Mouse (Mus musculus) lung, postnatal 0 days (tissue): ENCODE measurements around the gene 4933403O08Rik. TPM values are rescaled to one million over a fixed set of nuclear protein-coding genes. Genes with fewer than 3 reads are reported as not detected.

ENCODE experiments used
- ATAC-seq: fragments of 200-750 bp; cut with Nextera tagmentation; 2 replicates; pipeline ENCODE4 v1.8.0; 2017; ENCODE audit warnings: moderate library complexity
- DNase-seq: peaks from one replicate; pipeline ENCODE4 v3.0.0-alpha.2; 2016; ENCODE audit warnings: low spot score
- H3K27ac ChIP-seq: fragments of 300-500 bp; sonication (generic); 2 replicates; pipeline ENCODE4 v1.5.1; 2014; ENCODE audit warnings: antibody characterized with exemption, mild to moderate bottlenecking, low read length, mixed read lengths
- H3K27me3 ChIP-seq: fragments of 300-500 bp; sonication (generic); replicated peaks from 2 replicates; pipeline ENCODE4 v1.6.1; 2014; ENCODE audit warnings: low read length, mixed read lengths; ENCODE audit not compliant: insufficient read depth
- H3K36me3 ChIP-seq: fragments of 300-500 bp; sonication (generic); 2 replicates; pipeline ENCODE4 v1.6.1; 2014; ENCODE audit warnings: low read length, mixed read lengths; ENCODE audit not compliant: insufficient read depth
- H3K4me1 ChIP-seq: fragments of 300-500 bp; sonication (generic); 2 replicates; pipeline ENCODE4 v1.6.1; 2014; ENCODE audit warnings: antibody characterized with exemption, low read depth, low read length, mixed read lengths; ENCODE audit not compliant: insufficient read depth
- H3K4me2 ChIP-seq: fragments of 300-500 bp; sonication (generic); replicated peaks from 2 replicates; pipeline ENCODE4 v1.6.1; 2014; ENCODE audit warnings: low read depth, mild to moderate bottlenecking, low read length, moderate library complexity, mixed read lengths
- H3K4me3 ChIP-seq: fragments of 300-500 bp; sonication (generic); 2 replicates; pipeline ENCODE4 v1.5.1; 2014; ENCODE audit warnings: low read depth, low read length
- H3K9ac ChIP-seq: fragments of 300-500 bp; sonication (generic); replicated peaks from 2 replicates; pipeline ENCODE4 v1.6.1; 2014; ENCODE audit warnings: low read depth, mild to moderate bottlenecking
- H3K9me3 ChIP-seq: fragments of 300-500 bp; sonication (generic); 2 replicates; pipeline ENCODE4 v1.6.1; 2016; ENCODE audit warnings: low read length, mixed read lengths
- CTCF ChIP-seq: IDR thresholded peaks from 2 replicates; pipeline ENCODE4 v1.5.1; 2016; ENCODE audit warnings: antibody characterized with exemption, mild to moderate bottlenecking
- EP300 ChIP-seq: IDR thresholded peaks from 2 replicates; pipeline ENCODE4 v1.6.1; 2016; ENCODE audit warnings: antibody characterized with exemption, mild to moderate bottlenecking, control low read depth
- WGBS: fragments of 180-500 bp; shearing (Covaris S2); extraction: QIAGEN DNeasy Blood & Tissue Kit; methylation state at CpG from one replicate; pipeline ENCODE4 v1.1.7; 2014; 5-methylcytosine and 5-hydroxymethylcytosine counted together
- polyA plus RNA-seq: library from polyadenylated mRNA; unstranded; fragments of >200 nt; fragmentation: Nextera tagmentation; extraction: Ambion mirVana; gene quantifications from 2 replicates; pipeline ENCODE4 v1.2.1, GENCODE M21; 2015

The 4933403O08Rik gene
- polyA plus RNA-seq: not detected in 2 replicates

- no peak for DNase-seq
- no peak within 1 kb of the TSS for H3K4me2 ChIP-seq
- H3K4me3 ChIP-seq: no peak within 1 kb of the TSS
- TF ChIP-seq EP300 (no peak), CTCF (no peak)
- H3K4me1 ChIP-seq: no peaks in the 10 kb centered on the region
- no peaks in the 10 kb centered on the region for H3K9me3 ChIP-seq
- H3K36me3 ChIP-seq: no peaks in the 10 kb centered on the region
- H3K27ac ChIP-seq: no peak within 1 kb of the TSS
- WGBS: 90% methylated on average over 3 of the region's 3 CpGs
- no peak within 1 kb of the TSS for H3K9ac ChIP-seq
- no peak for ATAC-seq
- H3K27me3 ChIP-seq: no peaks in the 10 kb centered on the region
Measured at GRCm38 (mm10) chrX:112238749-112239148, at the start of gene 4933403O08Rik. 4933403O08Rik (plus strand) TSS chrX:112239049.

- H3K4me1 ChIP-seq: no peaks in the 10 kb centered on the region
Measured at GRCm38 (mm10) chrX:112242916-112243315, 4.1 kb downstream of the 4933403O08Rik start.

GRCm38 (mm10) chrX:112255513-112255912 is 16.7 kb downstream of the 4933403O08Rik start:
- WGBS: 68% methylated on average over 2 of the region's 2 CpGs
- Histone ChIP-seq H3K4me1 (no peaks in the 10 kb centered on the region), H3K9ac (no peak overlapping the region), H3K9me3 (no peaks in the 10 kb centered on the region), H3K4me3 (no peak overlapping the region), H3K27me3 (no peaks in the 10 kb centered on the region), H3K4me2 (no peak overlapping the region), H3K27ac (no peak overlapping the region), H3K36me3 (no peaks in the 10 kb centered on the region)
- TF ChIP-seq CTCF: no peak
- TF ChIP-seq EP300: no peak
- DNase-seq: no peak
- ATAC-seq: no peak

More at GRCm38 (mm10) chrX:112242916-112243315, 4.1 kb downstream of the 4933403O08Rik start:
- Histone ChIP-seq H3K4me3 (no peak overlapping the region), H3K27me3 (no peaks in the 10 kb centered on the region), H3K4me2 (no peak overlapping the region), H3K36me3 (no peaks in the 10 kb centered on the region), H3K27ac (no peak overlapping the region), H3K9me3 (no peaks in the 10 kb centered on the region), H3K9ac (no peak overlapping the region)
- WGBS: 82% methylated on average over 1 of the region's 1 CpGs
- TF ChIP-seq CTCF (no peak), EP300 (no peak)
- ATAC-seq: no peak
- DNase-seq: no peak

GRCm38 (mm10) chrX:112273550-112273949 is 34.7 kb downstream of the 4933403O08Rik start:
- DNase-seq: no peak
- 70% methylated on average over 1 of the region's 1 CpGs for WGBS
- Histone ChIP-seq H3K27ac (no peak overlapping the region), H3K4me1 (no peaks in the 10 kb centered on the region), H3K9ac (no peak overlapping the region), H3K4me2 (no peak overlapping the region), H3K27me3 (no peaks in the 10 kb centered on the region), H3K4me3 (no peak overlapping the region), H3K36me3 (no peaks in the 10 kb centered on the region), H3K9me3 (no peaks in the 10 kb centered on the region)
- ATAC-seq: no peak
- no peak for TF ChIP-seq EP300
- TF ChIP-seq CTCF: no peak

Other genes starting within 250 kb of the 4933403O08Rik start
- not detected in 2 replicates for gene Tex16, start 228.0 kb upstream of the 4933403O08Rik start, polyA plus RNA-seq
- gene Apool, start 72.3 kb downstream of the 4933403O08Rik start, polyA plus RNA-seq: 38.5 and 41.9 TPM in 2 replicates
- not detected in 2 replicates for gene Satl1, start 167.7 kb downstream of the 4933403O08Rik start, polyA plus RNA-seq